Mouse (Mus musculus) lung, postnatal 4 days (tissue): ENCODE data around the gene Slc16a14.

ENCODE experiments used
- DNase-seq, 2 experiments: peaks; one replicate each; pipeline ENCODE4 v3.0.0; 2021

The Slc16a14 gene

DNA sequence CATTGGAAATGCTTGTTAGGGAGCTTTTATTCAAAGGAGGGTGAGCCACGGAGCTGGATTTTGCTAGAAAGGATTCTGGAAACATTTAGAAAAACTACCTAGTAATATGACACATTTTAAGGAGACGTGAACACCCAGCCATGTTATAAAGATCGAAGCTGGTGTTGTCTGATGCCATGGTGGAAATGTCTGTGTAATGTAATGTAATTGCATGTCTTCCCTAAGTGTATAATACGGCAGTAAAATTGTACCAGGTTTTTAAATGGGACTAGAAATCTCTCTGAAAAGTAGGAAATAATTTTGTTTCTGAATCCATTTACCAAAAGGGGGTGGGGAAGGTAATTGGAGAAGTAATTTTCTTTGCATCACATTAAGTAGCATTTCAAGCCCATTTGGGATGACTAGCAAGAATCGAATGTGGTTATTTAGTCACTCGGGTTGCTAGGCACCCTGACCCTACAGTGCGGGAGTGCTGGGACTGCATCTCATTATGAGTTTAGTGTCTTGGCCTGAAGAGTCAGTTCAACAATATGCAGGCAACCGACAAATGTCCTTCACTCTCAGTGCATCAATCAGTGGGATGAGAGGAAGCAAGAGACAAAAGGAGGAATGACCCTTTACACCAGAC is 24.6 kb downstream of the Slc16a14 start:
- no peak for DNase-seq

- no peak for DNase-seq
Observed at GRCm38 (mm10) chr1:84904467-84904866, 30.5 kb downstream of the Slc16a14 start.

- no peak for DNase-seq
Observed at GRCm38 (mm10) chr1:84899156-84899555, 35.8 kb downstream of the Slc16a14 start.

- no peak for DNase-seq
Observed at GRCm38 (mm10) chr1:84897364-84897763, 37.6 kb downstream of the Slc16a14 start.

- no peak for DNase-seq
Observed at GRCm38 (mm10) chr1:84891746-84892145, 43.2 kb downstream of the Slc16a14 start.

DNA sequence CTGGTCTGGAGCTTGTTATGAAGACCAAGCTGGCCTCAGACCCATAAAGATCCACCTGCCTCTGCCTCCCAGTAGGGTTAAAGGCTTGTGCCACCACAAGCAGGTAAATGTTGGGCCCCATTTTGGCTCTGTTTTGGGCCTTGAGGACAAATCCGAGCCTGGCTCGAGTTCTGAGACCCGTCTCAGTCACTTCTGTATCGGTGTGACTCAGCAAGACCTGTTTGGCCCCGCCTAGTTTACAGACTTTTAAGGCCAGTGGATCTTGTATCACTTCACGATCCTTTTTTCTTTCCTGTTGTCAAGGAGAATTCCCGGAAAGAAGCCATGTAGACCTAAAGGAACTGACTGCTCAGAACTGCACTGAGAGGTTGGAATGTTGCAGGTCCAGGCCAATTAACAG is 44.4 kb downstream of the Slc16a14 start:
- no peak for DNase-seq

GRCm38 (mm10) chr1:84890005-84890393 is 44.9 kb downstream of the Slc16a14 start:
- no peak for DNase-seq

- DNase-seq: no peak
Observed at GRCm38 (mm10) chr1:84889330-84890004, 45.5 kb downstream of the Slc16a14 start.

DNA sequence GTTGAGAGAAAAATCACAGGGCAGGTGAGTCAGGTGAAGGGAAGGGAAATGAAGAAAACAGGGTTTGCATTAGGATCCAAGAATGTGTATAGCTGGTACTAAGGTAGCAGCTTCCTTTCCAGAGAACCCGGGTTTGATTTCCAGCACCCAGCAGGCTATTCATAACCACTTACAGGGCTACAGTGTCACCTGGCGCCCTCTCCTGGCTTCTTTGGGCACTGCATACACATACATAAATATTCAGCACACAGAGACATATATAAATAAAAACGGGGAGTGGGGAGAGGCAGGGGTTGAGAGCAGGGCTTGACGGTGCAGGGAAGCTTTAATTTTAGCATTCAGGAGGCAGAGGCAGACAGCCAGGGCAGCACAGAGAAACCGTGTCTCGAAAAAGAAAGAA is 49.0 kb downstream of the Slc16a14 start:
- no peak for DNase-seq

GRCm38 (mm10) chr1:84885174-84885573 is 49.8 kb downstream of the Slc16a14 start:
- no peak for DNase-seq

GRCm38 (mm10) chr1:84883889-84884288 is 51.0 kb downstream of the Slc16a14 start:
- no peak for DNase-seq

DNA sequence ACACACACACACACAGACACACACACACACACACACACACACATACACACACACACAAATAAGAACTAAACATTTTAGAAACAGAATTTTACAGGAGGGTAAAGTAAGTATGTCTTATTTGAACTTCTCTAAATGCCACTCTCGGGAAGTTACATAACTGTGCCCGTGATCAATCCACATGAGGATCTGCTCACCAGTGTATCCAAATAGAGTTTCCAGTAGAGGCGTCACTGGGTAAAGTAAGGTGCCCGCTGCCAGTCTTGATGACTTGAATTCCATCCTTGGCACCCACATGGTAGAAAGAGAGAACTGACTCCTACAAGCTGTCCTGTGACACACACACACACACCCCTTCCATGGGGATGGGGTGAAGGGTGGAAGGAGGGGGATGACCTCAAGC is 52.0 kb downstream of the Slc16a14 start:
- DNase-seq: no peak

DNA sequence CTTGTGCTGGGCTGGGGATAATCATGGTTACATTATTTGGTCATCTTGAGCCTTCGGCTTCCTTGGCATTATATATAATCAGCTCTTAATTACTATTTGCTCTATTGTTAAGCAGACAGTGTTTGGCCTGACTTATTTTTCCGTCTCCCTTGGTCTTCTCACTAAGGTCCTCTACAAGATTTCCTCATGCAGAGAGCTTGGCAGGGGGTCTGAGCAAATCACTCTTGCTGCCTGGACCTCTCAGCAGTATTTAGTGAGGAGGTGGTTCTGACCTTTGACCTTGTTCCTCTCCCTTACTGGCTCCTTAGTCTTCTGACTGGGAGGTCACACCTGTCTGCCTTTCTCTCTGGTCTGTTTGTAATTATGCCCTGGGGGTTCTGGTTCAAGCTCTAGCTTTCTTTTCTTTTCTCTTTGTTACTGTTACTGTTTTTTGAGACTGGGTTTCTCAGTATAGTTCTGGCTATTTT is 52.8 kb downstream of the Slc16a14 start:
- no peak for DNase-seq

- no peak for DNase-seq
Observed at GRCm38 (mm10) chr1:84881248-84882065, 53.5 kb downstream of the Slc16a14 start.

DNA sequence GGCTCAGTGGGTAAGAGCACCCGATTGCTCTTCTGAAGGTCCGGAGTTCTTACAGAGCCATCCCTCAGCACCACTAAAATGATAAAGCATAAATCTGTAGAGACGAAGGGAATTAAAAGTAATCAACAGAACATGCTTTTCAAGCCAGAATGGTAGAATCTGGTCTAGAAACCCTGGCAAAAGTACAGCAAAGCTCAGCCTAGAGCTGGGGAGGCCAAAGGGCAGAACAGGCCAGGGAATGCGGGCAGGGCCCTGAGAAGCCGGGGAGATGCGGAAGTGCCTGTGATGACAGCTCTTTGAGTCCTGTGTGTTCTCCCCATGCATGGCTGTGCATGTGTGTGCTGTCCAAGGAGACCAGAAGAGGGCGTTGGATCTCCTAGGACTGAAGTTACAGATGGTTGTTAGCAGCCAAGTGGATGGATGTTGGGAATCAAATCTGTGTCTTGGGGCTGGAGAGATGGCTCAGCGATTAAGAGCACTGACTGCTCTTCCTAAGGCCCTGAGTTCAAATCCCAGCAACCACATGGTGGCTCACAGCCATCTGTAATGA is 55.3 kb downstream of the Slc16a14 start:
- no peak for DNase-seq

DNA sequence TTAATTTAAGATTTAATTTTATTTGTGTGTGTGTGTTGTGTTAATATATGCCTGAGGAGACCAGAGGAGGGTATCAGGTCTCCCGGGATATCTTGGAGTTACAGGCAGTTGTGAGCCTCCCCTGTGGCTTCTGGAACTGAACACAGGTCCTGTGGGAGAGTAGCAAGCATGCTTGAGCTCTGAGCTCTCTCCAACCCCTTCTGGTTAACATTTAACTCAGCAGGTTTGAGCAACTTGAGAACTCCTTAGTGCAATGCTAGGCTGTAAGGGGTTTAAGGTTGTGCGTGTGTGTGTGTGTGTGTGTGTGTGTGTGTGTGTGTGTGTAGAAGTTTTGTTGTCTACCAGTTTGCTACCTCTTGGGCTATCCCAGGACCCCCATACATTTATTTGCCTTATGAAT is 57.3 kb downstream of the Slc16a14 start:
- DNase-seq: no peak

- no peak for DNase-seq
Observed at GRCm38 (mm10) chr1:84872939-84873338, 62.0 kb downstream of the Slc16a14 start.

GRCm38 (mm10) chr1:84872105-84872504 is 62.8 kb downstream of the Slc16a14 start:
- DNase-seq: no peak

- DNase-seq: no peak
Observed at GRCm38 (mm10) chr1:84871131-84871530, 63.8 kb downstream of the Slc16a14 start.

DNA sequence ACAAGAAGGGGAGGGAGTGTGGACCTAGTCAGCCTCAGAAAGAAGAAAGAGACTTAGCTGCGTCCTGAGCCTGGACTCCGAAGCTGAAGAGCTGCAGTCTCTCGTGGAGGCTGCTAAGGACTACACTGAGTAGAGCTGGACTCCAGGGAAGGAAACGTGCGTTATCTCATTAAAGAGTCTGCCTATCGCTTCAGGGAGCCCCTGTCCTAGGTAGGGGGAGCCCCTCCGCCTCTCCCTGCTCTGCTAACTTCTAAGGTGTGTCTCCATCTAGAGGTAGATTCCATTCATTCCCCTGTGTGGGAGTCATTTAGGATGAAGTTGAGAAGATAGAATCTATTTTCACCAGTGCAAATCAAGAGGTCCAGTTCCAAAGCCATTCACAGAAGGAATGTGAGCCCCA is 65.4 kb downstream of the Slc16a14 start:
- no peak for DNase-seq

DNA sequence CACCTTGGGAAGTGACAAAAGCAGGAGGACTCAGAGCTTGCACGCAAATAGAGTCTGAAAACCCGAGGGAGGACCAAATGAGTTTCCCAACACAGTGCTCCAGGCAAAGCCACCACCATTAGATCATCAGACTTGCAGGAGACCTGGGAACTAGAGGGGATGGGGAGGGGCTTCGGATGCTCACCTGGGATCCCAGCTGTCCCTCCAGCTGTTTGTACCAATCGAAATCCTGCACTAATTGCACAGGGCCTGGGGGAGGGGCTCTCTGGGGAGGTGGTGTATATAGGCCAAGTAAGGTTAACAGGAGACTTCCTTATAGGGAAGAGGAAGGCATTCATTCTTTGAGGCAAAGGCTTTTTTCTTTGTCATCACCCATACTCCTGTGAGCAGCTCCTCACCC is 66.1 kb downstream of the Slc16a14 start:
- no peak for DNase-seq

DNA sequence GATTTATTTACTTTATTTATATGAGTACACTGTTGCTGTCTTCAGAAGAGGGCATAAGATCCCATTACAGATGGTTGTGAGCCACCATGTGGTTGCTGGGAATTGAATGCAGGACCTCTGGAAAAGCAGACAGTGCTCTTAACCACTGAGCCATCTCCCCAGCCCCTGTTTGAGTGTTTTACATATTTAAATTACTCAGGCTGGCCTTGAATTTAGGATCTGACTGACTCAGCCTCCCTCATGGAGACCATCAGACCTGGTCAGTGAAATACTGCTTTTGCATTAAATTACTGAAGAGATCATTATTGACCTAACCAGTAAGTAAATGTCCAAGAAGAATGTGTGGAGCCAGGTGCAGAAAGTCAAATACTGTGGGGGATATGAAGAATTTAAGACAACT is 66.6 kb downstream of the Slc16a14 start:
- no peak for DNase-seq

DNA sequence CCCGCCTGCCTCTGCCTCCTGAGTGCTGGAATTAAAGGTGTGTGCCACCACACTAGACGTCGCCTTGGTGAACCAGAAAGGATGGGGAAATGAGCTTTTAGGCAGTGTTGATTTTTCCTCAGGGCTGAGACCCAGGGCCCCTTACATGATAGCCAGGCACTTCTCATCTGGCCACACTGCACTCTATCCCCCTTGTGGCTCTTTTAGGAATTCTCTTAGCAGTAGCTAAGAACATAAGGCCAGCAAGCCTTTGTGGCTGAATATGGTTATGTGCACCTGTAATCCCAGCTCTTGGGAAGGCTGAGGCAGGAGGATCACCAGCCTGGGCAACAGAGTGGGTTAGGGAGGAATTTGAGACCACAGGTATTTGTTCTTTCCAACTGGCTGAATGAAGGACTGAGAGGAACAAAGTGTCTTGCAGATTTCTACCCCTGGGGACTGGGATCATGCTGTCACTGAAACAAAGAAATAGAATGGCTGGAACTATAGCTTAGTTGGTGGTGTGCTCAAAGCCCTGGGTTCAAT is 68.2 kb downstream of the Slc16a14 start:
- no peak for DNase-seq
